ENCODE assay signal across 8 mouse cellular contexts in the genomic region with DNA sequence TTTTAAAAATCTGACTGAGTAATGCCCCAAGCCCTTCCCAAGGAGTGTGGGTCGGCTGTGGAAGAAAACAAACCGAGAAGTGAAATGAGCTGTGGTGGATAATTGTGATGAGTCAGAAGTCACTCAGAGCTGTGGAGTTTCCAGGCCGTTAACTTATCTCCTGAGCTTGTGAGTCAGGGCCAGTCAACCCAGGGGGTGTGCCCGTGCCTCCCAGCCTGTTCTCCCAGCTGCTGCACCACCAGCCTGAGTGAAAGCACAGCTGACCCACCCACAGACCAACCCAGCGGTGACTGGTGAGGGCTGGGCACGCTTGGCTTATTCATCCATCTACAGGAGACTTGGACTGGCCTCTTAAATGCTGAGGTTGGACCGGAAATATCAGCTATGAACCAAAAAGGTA. TPM values are rescaled to one million over a fixed set of nuclear protein-coding genes. Genes with fewer than 3 reads are reported as not detected.
A peak's percentile ranks its signal among the peaks of the same experiment; 100 is the strongest.
DNase-seq lines count a peak whose midpoint lies in the region; ATAC-seq and TF ChIP-seq lines count a peak whose summit lies in the region.

No protein-coding gene starts in this region.

- TF ChIP-seq CTCF in thymus, adult 2 months (IDR thresholded peaks at IDR 0.05; ENCODE audit: borderline replicate concordance, control insufficient read depth, extremely low read depth, insufficient read depth, low read length, poor library complexity) = no peak

- H3K27me3 ChIP-seq in erythroblast, embryonic 14.5 days (ENCODE audit: control insufficient read depth) = no peaks in the 10 kb centered on the region
- H3K27me3 ChIP-seq in kidney, embryonic 16.5 days (ENCODE audit: insufficient read depth, low read length) = no peaks in the 10 kb centered on the region
- no peaks in the 10 kb centered on the region for H3K27me3 ChIP-seq in stomach, embryonic 14.5 days (ENCODE audit: control insufficient read depth, insufficient read depth, low read length)
- no peaks in the 10 kb centered on the region for H3K27me3 ChIP-seq in thymus, adult 2 months (ENCODE audit: control insufficient read depth, insufficient read depth, low read length)

- H3K4me1 ChIP-seq in erythroblast, embryonic 14.5 days (ENCODE audit: control insufficient read depth) = peaks cover 59% of the 10 kb centered on the region
- H3K4me1 ChIP-seq in kidney, embryonic 16.5 days (ENCODE audit: insufficient read depth, low read length) = peaks cover 18% of the 10 kb centered on the region
- peaks cover 4% of the 10 kb centered on the region; the same call in 1 of the 2 replicates for H3K4me1 ChIP-seq in stomach, embryonic 14.5 days (ENCODE audit: control insufficient read depth, insufficient read depth, low read length)
- H3K4me1 ChIP-seq in thymus, adult 2 months (replicated peaks; ENCODE audit: control insufficient read depth, insufficient read depth, low read length) = peaks cover 11% of the 10 kb centered on the region

- WGBS in kidney, embryonic 16.5 days = 24% methylated on average over 7 of the region's 7 CpGs
- 46% methylated on average over 7 of the region's 7 CpGs for WGBS in stomach, embryonic 14.5 days
- 18% methylated on average over 7 of the region's 7 CpGs for WGBS in thymus, adult 2 months

- TF ChIP-seq POLR2A in thymus, adult 2 months (IDR thresholded peaks at IDR 0.05; ENCODE audit: control insufficient read depth, extremely low read depth, insufficient read depth, low read length, poor library complexity) = no peak

- peak overlapping the region; percentile 56; the same call in 1 of the 2 replicates for H3K27ac ChIP-seq in kidney, embryonic 16.5 days (ENCODE audit: low read length)
- no peak overlapping the region for H3K27ac ChIP-seq in stomach, embryonic 14.5 days (ENCODE audit: low read length)
- H3K27ac ChIP-seq in thymus, adult 2 months (ENCODE audit: control insufficient read depth, insufficient read depth, low read length) = no peak overlapping the region

- no peak overlapping the region for H3K4me2 ChIP-seq in kidney, embryonic 16.5 days (replicated peaks; ENCODE audit: low read depth, low read length)
- no peak overlapping the region for H3K4me2 ChIP-seq in stomach, embryonic 14.5 days (replicated peaks; ENCODE audit: low read depth, low read length)

- no peaks in the 10 kb centered on the region for H3K9me3 ChIP-seq in erythroblast, embryonic 14.5 days (ENCODE audit: control insufficient read depth, low read length)
- no peaks in the 10 kb centered on the region for H3K9me3 ChIP-seq in kidney, embryonic 16.5 days (ENCODE audit: low read length)
- H3K9me3 ChIP-seq in stomach, embryonic 14.5 days (ENCODE audit: control insufficient read depth, low read depth, low read length) = no peaks in the 10 kb centered on the region

- H3K4me3 ChIP-seq in erythroblast, embryonic 14.5 days (replicated peaks) = peak overlapping the region; percentile 44
- H3K4me3 ChIP-seq in kidney, embryonic 16.5 days (ENCODE audit: low read length) = no peak overlapping the region
- H3K4me3 ChIP-seq in stomach, embryonic 14.5 days (ENCODE audit: low read depth, low read length) = no peak overlapping the region
- H3K4me3 ChIP-seq in thymus, adult 2 months (ENCODE audit: control insufficient read depth, insufficient read depth, low read length) = no peak overlapping the region

- no peaks in the 10 kb centered on the region for H3K36me3 ChIP-seq in erythroblast, embryonic 14.5 days (ENCODE audit: control insufficient read depth)
- H3K36me3 ChIP-seq in kidney, embryonic 16.5 days (ENCODE audit: insufficient read depth, low read length) = no peaks in the 10 kb centered on the region
- H3K36me3 ChIP-seq in stomach, embryonic 14.5 days (ENCODE audit: control insufficient read depth, insufficient read depth, low read length) = no peaks in the 10 kb centered on the region
- H3K36me3 ChIP-seq in thymus, adult 2 months (ENCODE audit: control insufficient read depth, insufficient read depth, low read length) = no peaks in the 10 kb centered on the region

- peak; percentile 60 for DNase-seq in spleen, adult 12 weeks (ENCODE audit: low spot score)
- DNase-seq in spleen, adult 18-20 months = no peak
- no peak for DNase-seq in embryo, embryonic 10.5 days (ENCODE audit: low spot score)
- DNase-seq in thymus, adult 2 months = no peak
- DNase-seq in thymus, postnatal 36 days = no peak

- no peak overlapping the region for H3K9ac ChIP-seq in kidney, embryonic 16.5 days (replicated peaks; ENCODE audit: low read length)
- H3K9ac ChIP-seq in stomach, embryonic 14.5 days (replicated peaks; ENCODE audit: low read depth, low read length) = no peak overlapping the region

- ATAC-seq in kidney, embryonic 16.5 days (ENCODE audit: low FRiP score, low TSS enrichment) = peak; percentile 96
- peak; percentile 88 for ATAC-seq in stomach, embryonic 14.5 days (ENCODE audit: insufficient number of reproducible peaks, insufficient read depth, low FRiP score, low read depth)

RNA-seq across cellular contexts. Expression of a gene that starts 19.9 kb away (rescaled TPM):
- polyA plus RNA-seq in erythroblast, embryonic 14.5 days (2012) = 3.1 and 3.2 TPM in 2 replicates
- polyA plus RNA-seq in kidney, embryonic 16.5 days (2015; fragmentation: Nextera tagmentation; extraction: Ambion mirVana) = 17.7 and 23.7 TPM in 2 replicates
- polyA plus RNA-seq in stomach, embryonic 14.5 days (2014; fragmentation: Nextera tagmentation; extraction: Ambion mirVana) = 21.7 and 23.4 TPM in 2 replicates
- polyA plus RNA-seq in thymus, adult 2 months (2012; rRNA removed) = 37.4 and 44.1 TPM in 2 replicates

RNA-seq across cellular contexts. Expression of a gene that starts 51.5 kb away (rescaled TPM):
- 3.8 and 4.1 TPM in 2 replicates for polyA plus RNA-seq in erythroblast, embryonic 14.5 days (2012)
- polyA plus RNA-seq in kidney, embryonic 16.5 days (2015; fragmentation: Nextera tagmentation; extraction: Ambion mirVana) = 782 and 850 TPM in 2 replicates
- 613 and 615 TPM in 2 replicates for polyA plus RNA-seq in stomach, embryonic 14.5 days (2014; fragmentation: Nextera tagmentation; extraction: Ambion mirVana)
- 168 and 225 TPM in 2 replicates for polyA plus RNA-seq in thymus, adult 2 months (2012; rRNA removed)

Comparison
In these comparisons a context has a peak if more than half of its experiments do, and no peak if none do; other contexts are left out.
1. RNA of a gene that starts 51.5 kb away (polyA plus RNA-seq): 782 to 850 TPM in kidney, embryonic 16.5 days, 613 to 615 TPM in stomach, embryonic 14.5 days and 168 to 225 TPM in thymus, adult 2 months; 3.8 to 4.1 TPM in erythroblast, embryonic 14.5 days; every median in the first group is over 10 times any median in the second.